Mouse (Mus musculus) ES-Bruce4 (cell line): ENCODE results near the gene Cant1. TPM values are rescaled to one million over a fixed set of nuclear protein-coding genes. Genes with fewer than 3 reads are reported as not detected.

ENCODE experiments used
- H3K27ac ChIP-seq: 2 replicates; pipeline ENCODE4 v1.5.1; 2012; ENCODE audit warnings: low read length, inconsistent platforms; ENCODE audit not compliant: insufficient read depth
- H3K27me3 ChIP-seq: 2 replicates; pipeline ENCODE4 v1.6.1; 2012; ENCODE audit warnings: mild to moderate bottlenecking, low read length, inconsistent platforms; ENCODE audit not compliant: control insufficient read depth, poor library complexity, insufficient read depth, severe bottlenecking
- H3K36me3 ChIP-seq: 2 replicates; pipeline ENCODE4 v1.6.1; 2012; ENCODE audit warnings: inconsistent platforms, mild to moderate bottlenecking, low read length, moderate library complexity; ENCODE audit not compliant: control insufficient read depth, poor library complexity, insufficient read depth, severe bottlenecking
- H3K4me1 ChIP-seq: one replicate; pipeline ENCODE4 v1.8.1; 2011; ENCODE audit warnings: low read length; ENCODE audit not compliant: control insufficient read depth, insufficient read depth
- H3K4me3 ChIP-seq: 2 replicates; pipeline ENCODE4 v1.5.1; 2011; ENCODE audit warnings: low read depth, mild to moderate bottlenecking, low read length
- H3K9ac ChIP-seq: 2 replicates; pipeline ENCODE4 v1.6.1; 2012; ENCODE audit warnings: low read depth, mild to moderate bottlenecking, inconsistent platforms; ENCODE audit not compliant: poor library complexity, severe bottlenecking
- H3K9me3 ChIP-seq: replicated peaks from 2 replicates; pipeline ENCODE4 v1.6.1; 2012; ENCODE audit warnings: mild to moderate bottlenecking, low read length, inconsistent platforms; ENCODE audit not compliant: control insufficient read depth, poor library complexity, insufficient read depth, severe bottlenecking
- CTCF ChIP-seq: IDR thresholded peaks from one replicate; pipeline ENCODE4 v1.8.1; 2011; ENCODE audit warnings: low read depth, low read length
- EP300 ChIP-seq: IDR thresholded peaks from 2 replicates; pipeline ENCODE4 v1.6.1; 2011; ENCODE audit warnings: low read depth, low read length; ENCODE audit not compliant: insufficient read depth
- POLR2A ChIP-seq: IDR thresholded peaks from one replicate; pipeline ENCODE4 v1.8.1; 2011; ENCODE audit warnings: low read length; ENCODE audit not compliant: insufficient read depth
- polyA plus RNA-seq: library from polyadenylated mRNA; stranded (reverse); fragments of >200 nt; gene quantifications from 2 replicates; pipeline ENCODE4 v1.2.4, GENCODE M21; 2011; ENCODE audit warnings: low read depth; ENCODE audit not compliant: missing spikeins, insufficient read depth, insufficient read length

Cant1 gene
- polyA plus RNA-seq, 1 experiment = 15.4 TPM

DNA sequence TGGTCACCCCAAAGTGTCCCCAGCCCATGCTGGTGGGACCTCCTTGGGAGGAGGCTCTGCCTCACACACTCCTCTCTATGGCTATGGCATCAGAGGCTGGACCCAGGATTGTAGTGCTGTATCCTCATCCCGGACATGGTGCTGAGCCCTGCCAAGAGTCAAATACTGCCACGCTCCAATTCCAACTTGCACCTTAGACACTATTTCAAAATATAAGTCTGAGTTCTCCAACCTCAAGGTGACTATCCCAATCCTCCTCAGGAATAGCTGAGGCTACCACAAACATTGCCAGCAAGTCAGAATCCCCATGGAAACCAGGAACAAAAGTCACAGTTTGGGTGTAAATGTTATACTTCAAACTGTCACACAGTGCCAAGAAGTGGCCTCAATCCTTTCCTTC is 6.3 kb downstream of the Cant1 start:
- no peak overlapping the region for H3K27ac ChIP-seq
- no peak overlapping the region for H3K9ac ChIP-seq
- peaks cover 2% of the 10 kb centered on the region for H3K4me1 ChIP-seq
- H3K27me3 ChIP-seq = no peaks in the 10 kb centered on the region
- peaks cover 4% of the 10 kb centered on the region; the same call in 1 of the 2 replicates for H3K36me3 ChIP-seq
- TF ChIP-seq CTCF = no peak
- no peak for TF ChIP-seq POLR2A
- no peak for TF ChIP-seq EP300
- H3K9me3 ChIP-seq = no peaks in the 10 kb centered on the region
- no peak overlapping the region for H3K4me3 ChIP-seq

GRCm38 (mm10) chr11:118411271-118411670 is 7.6 kb downstream of the Cant1 start:
- TF ChIP-seq CTCF = no peak
- no peak for TF ChIP-seq EP300
- TF ChIP-seq POLR2A = no peak
- Histone ChIP-seq H3K9ac (no peak overlapping the region), H3K36me3 (peaks cover 4% of the 10 kb centered on the region; the same call in 1 of the 2 replicates), H3K4me1 (no peaks in the 10 kb centered on the region), H3K27me3 (no peaks in the 10 kb centered on the region), H3K4me3 (no peak overlapping the region), H3K9me3 (no peaks in the 10 kb centered on the region), H3K27ac (no peak overlapping the region)

- Histone ChIP-seq H3K36me3 (peaks cover 4% of the 10 kb centered on the region; the same call in 1 of the 2 replicates), H3K4me3 (no peak overlapping the region)
Observed at GRCm38 (mm10) chr11:118410479-118410878, 8.4 kb downstream of the Cant1 start.

GRCm38 (mm10) chr11:118410073-118410444 is 8.8 kb downstream of the Cant1 start:
- TF ChIP-seq EP300 (no peak), CTCF (no peak), POLR2A (no peak)
- Histone ChIP-seq H3K4me1 (no peaks in the 10 kb centered on the region), H3K27me3 (no peaks in the 10 kb centered on the region)

More at GRCm38 (mm10) chr11:118410479-118410878, 8.4 kb downstream of the Cant1 start:
- H3K9me3 ChIP-seq = no peaks in the 10 kb centered on the region
- H3K4me1 ChIP-seq = no peaks in the 10 kb centered on the region
- no peaks in the 10 kb centered on the region for H3K27me3 ChIP-seq
- TF ChIP-seq EP300 = no peak
- no peak for TF ChIP-seq CTCF
- TF ChIP-seq POLR2A = no peak
- H3K9ac ChIP-seq = no peak overlapping the region
- no peak overlapping the region for H3K27ac ChIP-seq

GRCm38 (mm10) chr11:118409106-118410072 is 9.5 kb downstream of the Cant1 start:
- no peak overlapping the region for H3K27ac ChIP-seq
- no peaks in the 10 kb centered on the region for H3K4me1 ChIP-seq
- H3K27me3 ChIP-seq = no peaks in the 10 kb centered on the region
- TF ChIP-seq POLR2A (no peak), EP300 (no peak)
- H3K9me3 ChIP-seq = no peaks in the 10 kb centered on the region
- H3K4me3 ChIP-seq = no peak overlapping the region
- H3K36me3 ChIP-seq = peaks cover 4% of the 10 kb centered on the region; the same call in 1 of the 2 replicates
- H3K9ac ChIP-seq = no peak overlapping the region

More at GRCm38 (mm10) chr11:118410073-118410444, 8.8 kb downstream of the Cant1 start:
- Histone ChIP-seq H3K4me3 (no peak overlapping the region), H3K36me3 (peaks cover 4% of the 10 kb centered on the region; the same call in 1 of the 2 replicates), H3K9me3 (no peaks in the 10 kb centered on the region), H3K27ac (no peak overlapping the region), H3K9ac (no peak overlapping the region)

DNA sequence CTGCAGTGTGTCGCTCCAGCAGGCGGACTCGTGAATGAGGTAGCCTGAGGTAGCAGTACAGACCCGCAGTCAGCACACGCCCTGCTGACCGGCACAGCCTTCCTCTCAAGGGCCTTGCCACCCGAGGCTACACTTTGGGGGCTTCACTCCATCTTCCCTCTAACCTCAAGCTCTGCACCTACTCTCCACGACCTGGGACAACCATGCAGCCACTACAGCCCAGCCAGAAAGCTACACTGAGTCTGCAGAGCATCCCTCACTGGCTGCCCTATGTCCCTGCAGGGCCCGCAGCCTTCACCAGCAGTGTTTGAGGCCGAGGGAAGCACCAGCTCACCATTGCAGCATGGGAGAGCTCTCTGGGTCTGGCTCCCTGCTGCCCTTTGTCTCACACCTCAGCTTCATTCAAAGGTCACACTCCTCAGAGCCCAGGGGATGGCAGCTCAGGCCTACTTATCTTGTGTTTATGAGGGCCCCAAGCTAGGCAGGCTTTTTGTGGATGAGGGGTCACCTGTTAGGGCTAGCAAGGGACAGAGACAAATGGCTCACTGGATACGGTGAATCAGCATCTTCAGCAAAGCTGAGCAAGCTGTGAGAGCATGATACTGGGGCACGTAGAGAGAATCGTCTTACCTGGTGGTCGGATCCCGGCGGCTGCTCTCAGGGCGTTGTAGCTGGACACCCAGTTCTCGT is 10.7 kb downstream of the Cant1 start:
- no peak overlapping the region for H3K27ac ChIP-seq
- no peak overlapping the region for H3K4me3 ChIP-seq
- TF ChIP-seq EP300 (no peak), CTCF (no peak), POLR2A (no peak)
- H3K4me1 ChIP-seq = no peaks in the 10 kb centered on the region
- no peaks in the 10 kb centered on the region for H3K9me3 ChIP-seq
- no peaks in the 10 kb centered on the region for H3K27me3 ChIP-seq
- no peak overlapping the region for H3K9ac ChIP-seq
- peaks cover 4% of the 10 kb centered on the region; the same call in 1 of the 2 replicates for H3K36me3 ChIP-seq
